Mouse (Mus musculus) forebrain, embryonic 15.5 days (tissue): ENCODE measurements around the gene Arid1b. TPM values are rescaled to one million over a fixed set of nuclear protein-coding genes. Genes with fewer than 3 reads are reported as not detected.

ENCODE experiments used
- ATAC-seq: fragments of 200-750 bp; cut with Nextera tagmentation; replicated peaks from 2 replicates; pipeline ENCODE4 v1.8.0; 2017; ENCODE audit warnings: mild to moderate bottlenecking, moderate TSS enrichment, moderate library complexity
- H3K27ac ChIP-seq: fragments of 300-500 bp; sonication (generic); replicated peaks from 2 replicates; pipeline ENCODE4 v1.5.1; 2015; ENCODE audit warnings: mild to moderate bottlenecking, inconsistent platforms
- H3K27me3 ChIP-seq: fragments of 300-500 bp; sonication (generic); 2 replicates; pipeline ENCODE4 v1.6.1; 2015; ENCODE audit warnings: inconsistent platforms
- H3K36me3 ChIP-seq: fragments of 300-500 bp; sonication (generic); 2 replicates; pipeline ENCODE4 v1.6.1; 2015; ENCODE audit warnings: mild to moderate bottlenecking, inconsistent platforms
- H3K4me1 ChIP-seq: fragments of 300-500 bp; sonication (generic); 2 replicates; pipeline ENCODE4 v1.6.1; 2015; ENCODE audit warnings: inconsistent platforms
- H3K4me2 ChIP-seq: fragments of 300-500 bp; sonication (generic); replicated peaks from 2 replicates; pipeline ENCODE4 v1.6.1; 2015; ENCODE audit warnings: mild to moderate bottlenecking, inconsistent platforms
- H3K4me3 ChIP-seq: fragments of 300-500 bp; sonication (generic); 2 replicates; pipeline ENCODE4 v1.5.1; 2015; ENCODE audit warnings: mild to moderate bottlenecking, inconsistent platforms
- H3K9ac ChIP-seq: fragments of 300-500 bp; sonication (generic); replicated peaks from 2 replicates; pipeline ENCODE4 v1.6.1; 2015; ENCODE audit warnings: mild to moderate bottlenecking, inconsistent platforms
- H3K9me3 ChIP-seq: fragments of 300-500 bp; sonication (generic); 2 replicates; pipeline ENCODE4 v1.6.1; 2016; ENCODE audit warnings: inconsistent platforms
- WGBS: fragments of 180-500 bp; shearing (Covaris S2); methylation state at CpG from one replicate; pipeline ENCODE4 v1.1.7; 2015; ENCODE audit warnings: mixed read lengths; 5-methylcytosine and 5-hydroxymethylcytosine counted together
- polyA plus RNA-seq: library from polyadenylated mRNA; unstranded; fragments of >200 nt; fragmentation: Nextera tagmentation; extraction: Ambion mirVana; gene quantifications from 2 replicates; pipeline ENCODE4 v1.2.1, GENCODE M21; 2015

Gene Arid1b
- polyA plus RNA-seq, 1 experiment from 2014 or later: 14.8 TPM

GRCm38 (mm10) chr17:4972261-4972660 is 21.9 kb upstream of the Arid1b start:
- Histone ChIP-seq H3K4me2 (no peak overlapping the region), H3K36me3 (no peaks in the 10 kb centered on the region), H3K9me3 (no peaks in the 10 kb centered on the region), H3K4me1 (0 out of 2 replicates have a peak, but pooled peaks cover 7% of the 10 kb centered on the region), H3K27me3 (no peaks in the 10 kb centered on the region), H3K4me3 (no peak overlapping the region), H3K9ac (no peak overlapping the region), H3K27ac (no peak overlapping the region)
- WGBS: 45% methylated on average over 6 of the region's 6 CpGs
- no peak for ATAC-seq

GRCm38 (mm10) chr17:4974736-4975135 is 19.4 kb upstream of the Arid1b start:
- Histone ChIP-seq H3K4me3 (no peak overlapping the region), H3K4me1 (0 out of 2 replicates have a peak, but pooled peaks cover 7% of the 10 kb centered on the region), H3K9ac (no peak overlapping the region), H3K27me3 (no peaks in the 10 kb centered on the region), H3K36me3 (no peaks in the 10 kb centered on the region), H3K27ac (no peak overlapping the region), H3K9me3 (no peaks in the 10 kb centered on the region), H3K4me2 (no peak overlapping the region)
- peak; percentile 71 for ATAC-seq
- 55% methylated on average over 11 of the region's 11 CpGs for WGBS

- H3K4me2 ChIP-seq: no peak overlapping the region
- no peaks in the 10 kb centered on the region for H3K9me3 ChIP-seq
- H3K27ac ChIP-seq: no peak overlapping the region
- no peaks in the 10 kb centered on the region for H3K36me3 ChIP-seq
- H3K4me1 ChIP-seq: no peaks in the 10 kb centered on the region
- no peaks in the 10 kb centered on the region for H3K27me3 ChIP-seq
- 89% methylated on average over 7 of the region's 7 CpGs for WGBS
- no peak overlapping the region for H3K4me3 ChIP-seq
- ATAC-seq: no peak
- H3K9ac ChIP-seq: no peak overlapping the region
These were observed 14.0 kb upstream of the Arid1b start for GRCm38 (mm10) chr17:4980151-4980550.

- ATAC-seq: no peak
- H3K9ac ChIP-seq: no peak overlapping the region
- no peaks in the 10 kb centered on the region for H3K27me3 ChIP-seq
- H3K4me1 ChIP-seq: no peaks in the 10 kb centered on the region
- no peak overlapping the region for H3K4me2 ChIP-seq
- WGBS: 96% methylated on average over 5 of the region's 5 CpGs
- H3K9me3 ChIP-seq: no peaks in the 10 kb centered on the region
- no peaks in the 10 kb centered on the region for H3K36me3 ChIP-seq
- no peak overlapping the region for H3K4me3 ChIP-seq
- H3K27ac ChIP-seq: no peak overlapping the region
These were observed 11.3 kb upstream of the Arid1b start for GRCm38 (mm10) chr17:4982819-4983218.

- Histone ChIP-seq H3K9me3 (no peaks in the 10 kb centered on the region), H3K4me2 (no peak overlapping the region), H3K4me3 (no peak overlapping the region), H3K27me3 (no peaks in the 10 kb centered on the region), H3K9ac (no peak overlapping the region), H3K36me3 (no peaks in the 10 kb centered on the region), H3K27ac (no peak overlapping the region), H3K4me1 (no peaks in the 10 kb centered on the region)
- WGBS: 92% methylated on average over 7 of the region's 7 CpGs
- ATAC-seq: no peak
These were observed 9.4 kb upstream of the Arid1b start for GRCm38 (mm10) chr17:4984691-4985090.

GRCm38 (mm10) chr17:4990911-4991560 is 3.1 kb upstream of the Arid1b start:
- no peaks in the 10 kb centered on the region for H3K27me3 ChIP-seq
- H3K36me3 ChIP-seq: no peaks in the 10 kb centered on the region
- no peak overlapping the region for H3K9ac ChIP-seq
- WGBS: 4% methylated on average over 16 of the region's 16 CpGs
- H3K4me2 ChIP-seq: peak overlapping the region; percentile 4
- H3K4me3 ChIP-seq: no peak overlapping the region
- no peaks in the 10 kb centered on the region for H3K9me3 ChIP-seq
- H3K27ac ChIP-seq: 0 out of 2 replicates have a peak overlapping the region, but pooled peaks have one; percentile 5
- no peak for ATAC-seq
- peaks cover 26% of the 10 kb centered on the region for H3K4me1 ChIP-seq

- peaks cover 26% of the 10 kb centered on the region for H3K4me1 ChIP-seq
- H3K4me2 ChIP-seq: peak overlapping the region; percentile 4
- WGBS: 10% methylated on average over 10 of the region's 10 CpGs
- no peak for ATAC-seq
- H3K9me3 ChIP-seq: no peaks in the 10 kb centered on the region
- no peaks in the 10 kb centered on the region for H3K36me3 ChIP-seq
- 0 out of 2 replicates have a peak overlapping the region, but pooled peaks have one; percentile 5 for H3K27ac ChIP-seq
- H3K9ac ChIP-seq: no peak overlapping the region
- no peak overlapping the region for H3K4me3 ChIP-seq
- no peaks in the 10 kb centered on the region for H3K27me3 ChIP-seq
These were observed 2.5 kb upstream of the Arid1b start for GRCm38 (mm10) chr17:4991600-4991999.

GRCm38 (mm10) chr17:4993497-4993839 is 664 bp upstream of the Arid1b start:
- WGBS: 14% methylated on average over 9 of the region's 9 CpGs
- no peaks in the 10 kb centered on the region for H3K36me3 ChIP-seq
- no peaks in the 10 kb centered on the region for H3K27me3 ChIP-seq
- H3K4me1 ChIP-seq: peaks cover 32% of the 10 kb centered on the region
- H3K4me3 ChIP-seq: peak overlapping the region; percentile 96
- H3K9me3 ChIP-seq: no peaks in the 10 kb centered on the region
- peak overlapping the region; percentile 100 for H3K9ac ChIP-seq
- H3K4me2 ChIP-seq: peak overlapping the region; percentile 60
- no peak for ATAC-seq
- H3K27ac ChIP-seq: peak overlapping the region; percentile 100

- H3K4me1 ChIP-seq: peaks cover 37% of the 10 kb centered on the region
- H3K27me3 ChIP-seq: no peaks in the 10 kb centered on the region
- ATAC-seq: no peak
- peak overlapping the region; percentile 100 for H3K27ac ChIP-seq
- H3K4me2 ChIP-seq: peak overlapping the region; percentile 60
- H3K9ac ChIP-seq: peak overlapping the region; percentile 100
- WGBS: 0% methylated on average over 52 of the region's 55 CpGs
- H3K4me3 ChIP-seq: peak overlapping the region; percentile 96
- H3K36me3 ChIP-seq: no peaks in the 10 kb centered on the region
- H3K9me3 ChIP-seq: no peaks in the 10 kb centered on the region
These were observed 326 bp downstream of the Arid1b start for GRCm38 (mm10) chr17:4994504-4994812.

GRCm38 (mm10) chr17:4994813-4995560 is 855 bp downstream of the Arid1b start:
- Histone ChIP-seq H3K4me1 (peaks cover 41% of the 10 kb centered on the region), H3K4me3 (peak overlapping the region; percentile 96), H3K36me3 (no peaks in the 10 kb centered on the region), H3K4me2 (peak overlapping the region; percentile 60), H3K27me3 (no peaks in the 10 kb centered on the region), H3K9me3 (no peaks in the 10 kb centered on the region), H3K27ac (peak overlapping the region; percentile 100), H3K9ac (peak overlapping the region; percentile 100)
- WGBS: under 1% methylated on average over 76 of the region's 81 CpGs
- peak; percentile 51 for ATAC-seq

- under 1% methylated on average over 37 of the region's 56 CpGs for WGBS
- Histone ChIP-seq H3K9me3 (no peaks in the 10 kb centered on the region), H3K4me2 (peak overlapping the region; percentile 60), H3K4me1 (peaks cover 45% of the 10 kb centered on the region), H3K4me3 (peak overlapping the region; percentile 96), H3K36me3 (no peaks in the 10 kb centered on the region), H3K9ac (peak overlapping the region; percentile 100), H3K27me3 (no peaks in the 10 kb centered on the region), H3K27ac (peak overlapping the region; percentile 100)
- peak; percentile 52 for ATAC-seq
These were observed 1.5 kb downstream of the Arid1b start for GRCm38 (mm10) chr17:4995561-4996051.

- ATAC-seq: peak; percentile 25
These were observed 2.1 kb downstream of the Arid1b start for GRCm38 (mm10) chr17:4996121-4996813.

More at GRCm38 (mm10) chr17:4996121-4996813, 2.1 kb downstream of the Arid1b start:
- Histone ChIP-seq H3K9ac (peak overlapping the region; percentile 100), H3K4me1 (peaks cover 45% of the 10 kb centered on the region), H3K4me3 (peak overlapping the region; percentile 96), H3K36me3 (no peaks in the 10 kb centered on the region), H3K4me2 (peak overlapping the region; percentile 60), H3K27me3 (no peaks in the 10 kb centered on the region), H3K9me3 (no peaks in the 10 kb centered on the region), H3K27ac (peak overlapping the region; percentile 100)
- WGBS: under 1% methylated on average over 66 of the region's 95 CpGs
